ENCODE assay signal across 9 mouse cellular contexts in genomic region chr10:13714199-13714919, GRCm38 (mm10).
DNase-seq lines count a peak whose midpoint lies in the region; ATAC-seq and TF ChIP-seq lines count a peak whose summit lies in the region.
"Had no signal": no experiment of that assay in that cellular context is flagged by ENCODE, and none has a peak within 500 bp of the region (broad histone marks: within the 10 kb centered on the region; RNA-seq: fewer than 3 reads in every experiment).

No protein-coding gene starts in this region.

- H3K27ac ChIP-seq in heart, adult 2 months = no peak overlapping the region
- H3K27ac ChIP-seq in embryonic facial prominence, embryonic 13.5 days = peak overlapping the region; percentile 68
- H3K27ac ChIP-seq in hindbrain, embryonic 12.5 days = peak overlapping the region; percentile 66
- no peak overlapping the region for H3K27ac ChIP-seq in midbrain, embryonic 11.5 days (ENCODE audit: low read depth, low read length)
- H3K27ac ChIP-seq: macrophage had no signal

- DNase-seq in heart, adult 2 months = peak; percentile 10 to 20
- DNase-seq in heart, adult 8-10 months (ENCODE audit: low spot score) = no peak
- DNase-seq in brain, adult 2 months (ENCODE audit: low read depth, low spot score) = peak; percentile 94
- peak; percentile 84 for DNase-seq in midbrain, embryonic 11.5 days (ENCODE audit: low spot score, missing footprints)
- no peak for DNase-seq in thymus, postnatal 0 days (ENCODE audit: low spot score)
- DNase-seq in right cerebral cortex, postnatal 25 days = no peak

- H3K27me3 ChIP-seq in heart, adult 2 months (ENCODE audit: control insufficient read depth, insufficient read depth, low read length) = no peaks in the 10 kb centered on the region
- H3K27me3 ChIP-seq in embryonic facial prominence, embryonic 13.5 days = no peaks in the 10 kb centered on the region
- no peaks in the 10 kb centered on the region for H3K27me3 ChIP-seq in hindbrain, embryonic 12.5 days
- no peaks in the 10 kb centered on the region for H3K27me3 ChIP-seq in midbrain, embryonic 11.5 days (ENCODE audit: control insufficient read depth, insufficient read depth, low read length)

- no peak for TF ChIP-seq EP300 in heart, adult 2 months (IDR thresholded peaks at IDR 0.05; ENCODE audit: insufficient read depth, low read depth, low read length)

- no peak overlapping the region for H3K9ac ChIP-seq in heart, adult 2 months (ENCODE audit: low read depth, low read length)
- no peak overlapping the region for H3K9ac ChIP-seq in embryonic facial prominence, embryonic 13.5 days
- no peak overlapping the region for H3K9ac ChIP-seq in hindbrain, embryonic 12.5 days
- H3K9ac ChIP-seq in midbrain, embryonic 11.5 days (ENCODE audit: low read length) = no peak overlapping the region

- intact Hi-C loops in heart, adult 2 months (cut with DNase I) = no loop called here

- peaks cover 7% of the 10 kb centered on the region for H3K36me3 ChIP-seq in heart, adult 2 months (ENCODE audit: control insufficient read depth, insufficient read depth, low read length)
- no peaks in the 10 kb centered on the region for H3K36me3 ChIP-seq in embryonic facial prominence, embryonic 13.5 days
- no peaks in the 10 kb centered on the region for H3K36me3 ChIP-seq in hindbrain, embryonic 12.5 days
- no peaks in the 10 kb centered on the region for H3K36me3 ChIP-seq in midbrain, embryonic 11.5 days (ENCODE audit: control insufficient read depth, insufficient read depth, low read length)

- no peaks in the 10 kb centered on the region for H3K9me3 ChIP-seq in embryonic facial prominence, embryonic 13.5 days
- no peaks in the 10 kb centered on the region for H3K9me3 ChIP-seq in hindbrain, embryonic 12.5 days (replicated peaks)
- no peaks in the 10 kb centered on the region for H3K9me3 ChIP-seq in midbrain, embryonic 11.5 days (ENCODE audit: control insufficient read depth, low read length)

- H3K4me2 ChIP-seq in embryonic facial prominence, embryonic 13.5 days = no peak overlapping the region
- H3K4me2 ChIP-seq in hindbrain, embryonic 12.5 days (replicated peaks) = 0 out of 2 replicates have a peak overlapping the region, but pooled peaks have one; percentile 5
- no peak overlapping the region for H3K4me2 ChIP-seq in midbrain, embryonic 11.5 days

- H3K4me3 ChIP-seq in heart, adult 2 months = no peak overlapping the region
- H3K4me3 ChIP-seq in embryonic facial prominence, embryonic 13.5 days = no peak overlapping the region
- no peak overlapping the region for H3K4me3 ChIP-seq in hindbrain, embryonic 12.5 days
- no peak overlapping the region for H3K4me3 ChIP-seq in midbrain, embryonic 11.5 days (ENCODE audit: low read depth, low read length)

- no peak for TF ChIP-seq POLR2A in heart, adult 2 months (IDR thresholded peaks at IDR 0.05; ENCODE audit: insufficient read depth, low read depth, low read length)

- no peaks in the 10 kb centered on the region for H3K79me2 ChIP-seq in heart, adult 2 months (replicated peaks; ENCODE audit: control insufficient read depth, insufficient read depth, low read length)

- ATAC-seq in embryonic facial prominence, embryonic 13.5 days (ENCODE audit: insufficient number of reproducible peaks, insufficient read depth, low FRiP score, low TSS enrichment, low read depth) = 0 out of 2 replicates have a peak, but pooled peaks have one; percentile 45
- ATAC-seq in hindbrain, embryonic 12.5 days (ENCODE audit: low FRiP score) = peak; percentile 91
- ATAC-seq in midbrain, embryonic 11.5 days (ENCODE audit: low FRiP score) = peak; percentile 70

- no peak for TF ChIP-seq CTCF in heart, adult 2 months (IDR thresholded peaks at IDR 0.05)

- 59% methylated on average over 9 of the region's 9 CpGs for WGBS in heart, adult 2 months
- 34% methylated on average over 9 of the region's 9 CpGs for WGBS in embryonic facial prominence, embryonic 13.5 days
- 26% methylated on average over 9 of the region's 9 CpGs for WGBS in hindbrain, embryonic 12.5 days
- WGBS in midbrain, embryonic 11.5 days = 46% methylated on average over 9 of the region's 9 CpGs

- peaks cover 3% of the 10 kb centered on the region for H3K4me1 ChIP-seq in heart, adult 2 months (ENCODE audit: control insufficient read depth, insufficient read depth, low read length)
- peaks cover 56% of the 10 kb centered on the region for H3K4me1 ChIP-seq in embryonic facial prominence, embryonic 13.5 days
- H3K4me1 ChIP-seq in hindbrain, embryonic 12.5 days = peaks cover 21% of the 10 kb centered on the region
- peaks cover 7% of the 10 kb centered on the region; the same call in 1 of the 2 replicates for H3K4me1 ChIP-seq in midbrain, embryonic 11.5 days (ENCODE audit: control insufficient read depth, insufficient read depth, low read length)

Comparison
In these comparisons a context has a peak if more than half of its experiments do, and no peak if none do; other contexts are left out.
1. DNase-seq: peak in heart, adult 2 months (2 of 2), brain, adult 2 months (single experiment) and midbrain, embryonic 11.5 days (single experiment); none in heart, adult 8-10 months (single experiment), thymus, postnatal 0 days (single experiment) and right cerebral cortex, postnatal 25 days (single experiment).
2. H3K27ac ChIP-seq: peak in embryonic facial prominence, embryonic 13.5 days (single experiment) and hindbrain, embryonic 12.5 days (single experiment); none in heart, adult 2 months (single experiment) and midbrain, embryonic 11.5 days (single experiment).
3. Peak in every context shown above with its lines, with median percentiles within 50 percentile points of each other: ATAC-seq.